Mouse (Mus musculus) kidney, postnatal 0 days (tissue): Measurements from ENCODE around the gene Prkg1. TPM values are rescaled to one million over a fixed set of nuclear protein-coding genes. Genes with fewer than 3 reads are reported as not detected.
A peak's percentile ranks its signal among the peaks of the same experiment; 100 is the strongest.

ENCODE experiments used
- ATAC-seq: fragments of 200-750 bp; cut with Nextera tagmentation; replicated peaks from 2 replicates; pipeline ENCODE4 v1.8.0; 2017; ENCODE audit warnings: low read depth, moderate number of reproducible peaks, moderate TSS enrichment, moderate library complexity; ENCODE audit not compliant: low FRiP score
- DNase-seq: peaks from one replicate; pipeline ENCODE4 v3.0.0-alpha.2; 2016; ENCODE audit warnings: low spot score
- H3K27ac ChIP-seq: fragments of 300-500 bp; sonication (generic); 2 replicates; pipeline ENCODE4 v1.5.1; 2014; ENCODE audit warnings: mild to moderate bottlenecking
- H3K27me3 ChIP-seq: fragments of 300-500 bp; sonication (generic); 2 replicates; pipeline ENCODE4 v1.6.1; 2014; ENCODE audit warnings: low read length, mixed read lengths; ENCODE audit not compliant: insufficient read depth
- H3K36me3 ChIP-seq: fragments of 300-500 bp; sonication (generic); 2 replicates; pipeline ENCODE4 v1.6.1; 2014; ENCODE audit warnings: low read length, mixed read lengths; ENCODE audit not compliant: insufficient read depth
- H3K4me1 ChIP-seq: fragments of 300-500 bp; sonication (generic); replicated peaks from 2 replicates; pipeline ENCODE4 v1.6.1; 2014; ENCODE audit warnings: antibody characterized with exemption, low read length, mixed read lengths; ENCODE audit not compliant: insufficient read depth
- H3K4me2 ChIP-seq: fragments of 300-500 bp; sonication (generic); 2 replicates; pipeline ENCODE4 v1.6.1; 2014; ENCODE audit warnings: mild to moderate bottlenecking, low read length, moderate library complexity, mixed read lengths
- H3K4me3 ChIP-seq: fragments of 300-500 bp; sonication (generic); replicated peaks from 2 replicates; pipeline ENCODE4 v1.5.1; 2014; ENCODE audit warnings: low read depth, low read length
- H3K9ac ChIP-seq: fragments of 300-500 bp; sonication (generic); 2 replicates; pipeline ENCODE4 v1.6.1; 2014; ENCODE audit warnings: low read depth, low read length
- H3K9me3 ChIP-seq: fragments of 300-500 bp; sonication (generic); replicated peaks from 2 replicates; pipeline ENCODE4 v1.6.1; 2016; ENCODE audit warnings: low read length, inconsistent platforms, mixed read lengths
- CTCF ChIP-seq: IDR thresholded peaks from 2 replicates; pipeline ENCODE4 v1.5.1; 2016; ENCODE audit warnings: antibody characterized with exemption, low read depth, mild to moderate bottlenecking, moderate library complexity
- WGBS: fragments of 180-500 bp; shearing (Covaris S2); extraction: QIAGEN DNeasy Blood & Tissue Kit; methylation state at CpG from one replicate; pipeline ENCODE4 v1.1.7; 2014; 5-methylcytosine and 5-hydroxymethylcytosine counted together
- polyA plus RNA-seq: library from polyadenylated mRNA; unstranded; fragments of >200 nt; fragmentation: Nextera tagmentation; extraction: Ambion mirVana; gene quantifications from 2 replicates; pipeline ENCODE4 v1.2.1, GENCODE M21; 2015

Prkg1 gene
- polyA plus RNA-seq = 2.3 and 2.8 TPM in 2 replicates

DNA sequence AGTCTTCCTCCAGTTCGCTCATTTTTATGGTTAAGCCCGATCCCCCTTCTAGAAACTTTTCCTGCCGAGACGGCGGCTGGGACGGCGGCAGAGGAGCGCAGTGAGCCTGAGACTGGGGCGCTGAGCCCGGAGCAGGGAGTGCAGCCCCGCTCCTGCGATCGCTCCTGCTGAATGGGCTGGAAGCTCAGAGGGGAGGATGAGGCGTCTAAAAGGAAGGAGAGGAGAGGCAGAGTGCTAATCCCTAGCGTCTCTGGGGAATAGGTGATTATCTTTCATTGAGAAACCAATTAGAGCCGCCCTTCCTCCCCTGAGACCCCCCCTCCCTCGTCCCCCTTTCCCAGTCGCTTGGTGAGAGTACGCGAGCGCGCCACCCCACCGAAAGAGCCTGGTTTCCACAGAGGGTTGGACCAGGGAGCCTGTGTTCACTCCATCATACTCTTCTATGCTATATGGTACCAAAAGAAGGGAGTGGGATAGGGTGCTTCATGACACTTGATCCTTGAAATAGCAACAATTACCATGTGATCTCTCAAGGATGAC lies at the start of gene Prkg1:
Gene Prkg1 (minus strand): TSS at position 233 of the 540 bp plus-strand sequence.
- peak; percentile 66 for DNase-seq
- peaks cover 11% of the 10 kb centered on the region for H3K4me1 ChIP-seq
- WGBS = under 1% methylated on average over 22 of the region's 23 CpGs
- H3K9ac ChIP-seq = peak within 1 kb of the TSS; percentile 68
- peak within 1 kb of the TSS; percentile 96 for H3K4me2 ChIP-seq
- ATAC-seq = peak; percentile 74
- H3K9me3 ChIP-seq = no peaks in the 10 kb centered on the region
- no peak for TF ChIP-seq CTCF
- no peaks in the 10 kb centered on the region for H3K36me3 ChIP-seq
- H3K27me3 ChIP-seq = no peaks in the 10 kb centered on the region
- peak within 1 kb of the TSS; percentile 68 for H3K4me3 ChIP-seq
- H3K27ac ChIP-seq = peak within 1 kb of the TSS; percentile 60

DNA sequence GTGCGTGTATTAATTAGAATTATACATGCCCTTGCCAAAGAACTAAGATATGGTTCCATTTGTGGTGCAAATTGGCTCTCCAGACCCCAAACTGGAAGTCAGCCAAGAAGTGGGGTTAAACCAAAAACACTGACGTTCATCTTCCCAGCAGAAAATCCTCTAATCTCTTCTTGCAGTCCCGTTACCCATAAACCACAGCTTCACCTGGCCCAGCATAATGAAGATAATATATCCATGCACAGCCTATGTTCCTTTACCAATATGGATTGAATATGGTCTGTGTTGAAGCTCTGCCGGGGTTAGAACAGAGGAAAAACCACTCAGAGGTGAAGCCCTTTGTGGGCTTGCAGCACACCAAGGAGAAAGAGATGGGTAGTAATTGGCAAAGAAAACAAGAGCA lies 48.3 kb upstream of the Prkg1 start:
- no peaks in the 10 kb centered on the region for H3K36me3 ChIP-seq
- no peak overlapping the region for H3K4me3 ChIP-seq
- no peak for ATAC-seq
- no peak for DNase-seq
- no peak overlapping the region for H3K4me2 ChIP-seq
- 79% methylated on average over 4 of the region's 4 CpGs for WGBS
- no peaks in the 10 kb centered on the region for H3K27me3 ChIP-seq
- no peaks in the 10 kb centered on the region for H3K4me1 ChIP-seq
- TF ChIP-seq CTCF = no peak
- no peak overlapping the region for H3K27ac ChIP-seq
- no peaks in the 10 kb centered on the region for H3K9me3 ChIP-seq
- H3K9ac ChIP-seq = no peak overlapping the region

DNA sequence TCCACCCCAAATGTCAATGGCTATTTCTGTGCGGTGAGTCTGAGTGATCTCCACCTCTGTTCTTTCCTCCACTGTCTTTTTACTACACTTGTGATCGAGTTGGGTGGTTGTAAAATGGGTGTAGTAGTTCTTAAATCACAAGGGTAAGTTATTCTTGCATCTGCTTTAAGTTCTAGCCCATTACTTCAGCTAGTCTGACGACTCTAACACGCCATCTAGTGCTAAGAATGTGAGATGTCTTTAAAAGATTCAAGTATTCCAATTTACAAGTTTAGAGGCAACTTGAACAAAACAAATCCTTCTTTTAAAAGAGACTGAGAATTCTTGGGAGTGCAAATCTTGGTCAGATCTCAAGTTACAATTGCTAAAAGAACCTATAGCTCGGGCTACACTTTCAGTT lies 46.5 kb upstream of the Prkg1 start:
- peak; percentile 73 for TF ChIP-seq CTCF
- Histone ChIP-seq H3K4me3 (no peak overlapping the region), H3K36me3 (no peaks in the 10 kb centered on the region), H3K4me1 (no peaks in the 10 kb centered on the region), H3K4me2 (no peak overlapping the region), H3K27me3 (no peaks in the 10 kb centered on the region), H3K9me3 (no peaks in the 10 kb centered on the region), H3K9ac (no peak overlapping the region), H3K27ac (no peak overlapping the region)
- WGBS = 23% methylated on average over 5 of the region's 5 CpGs
- no peak for ATAC-seq
- peak; percentile 71 for DNase-seq

DNA sequence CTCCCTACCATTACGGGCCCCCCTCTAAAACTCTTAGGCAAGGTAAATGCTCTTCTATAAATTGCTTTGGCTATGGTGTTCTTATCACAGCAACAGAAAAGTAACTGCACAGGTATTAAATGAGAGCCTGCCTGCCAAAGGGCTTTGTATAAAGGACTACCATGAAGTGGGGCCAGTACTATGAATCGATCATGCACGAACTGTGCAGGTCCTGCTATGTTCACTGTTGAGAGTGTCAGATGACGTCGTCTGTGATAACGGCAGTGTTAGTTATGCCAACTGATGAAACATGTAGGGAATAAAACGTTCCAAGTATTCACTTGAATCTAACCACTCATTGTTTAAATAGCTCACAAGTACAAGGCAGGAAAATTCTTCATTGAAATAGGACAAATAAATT lies 40.6 kb upstream of the Prkg1 start:
- ATAC-seq (no peak), DNase-seq (no peak)
- Histone ChIP-seq H3K4me1 (no peaks in the 10 kb centered on the region), H3K27me3 (no peaks in the 10 kb centered on the region), H3K36me3 (no peaks in the 10 kb centered on the region), H3K4me3 (no peak overlapping the region), H3K9me3 (no peaks in the 10 kb centered on the region), H3K4me2 (no peak overlapping the region), H3K9ac (no peak overlapping the region), H3K27ac (no peak overlapping the region)
- WGBS = 55% methylated on average over 7 of the region's 7 CpGs
- TF ChIP-seq CTCF = no peak

DNA sequence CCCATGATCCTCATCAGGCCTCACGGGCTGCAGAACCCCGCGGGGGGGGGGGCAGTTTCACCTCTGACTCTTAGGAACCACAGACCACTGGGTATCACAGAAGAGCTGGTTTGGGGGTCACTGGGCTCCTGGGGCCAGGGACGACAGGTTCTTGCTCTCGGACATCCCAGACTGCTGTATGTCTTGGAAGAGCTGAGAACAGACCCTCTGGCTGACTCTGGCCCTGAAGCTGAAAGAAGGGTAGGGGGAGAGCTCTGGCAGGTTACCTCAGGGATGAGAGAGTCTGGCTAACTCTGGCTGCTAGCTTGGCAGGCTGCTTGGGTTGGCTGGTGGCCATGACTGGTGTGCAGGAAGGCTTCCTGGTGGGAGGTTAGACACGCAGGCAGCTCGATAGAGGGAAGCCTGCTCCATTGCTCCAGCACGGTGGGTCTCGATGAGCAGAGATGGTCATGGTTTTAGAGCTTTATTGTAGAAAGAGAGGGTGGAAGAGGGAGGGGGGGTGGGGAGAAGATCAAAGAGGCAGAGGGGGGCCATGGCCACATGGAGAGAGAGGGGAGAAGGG lies 30.7 kb upstream of the Prkg1 start:
- Histone ChIP-seq H3K4me1 (no peaks in the 10 kb centered on the region), H3K9ac (no peak overlapping the region), H3K9me3 (no peaks in the 10 kb centered on the region), H3K27me3 (no peaks in the 10 kb centered on the region), H3K4me2 (no peak overlapping the region), H3K36me3 (no peaks in the 10 kb centered on the region), H3K27ac (no peak overlapping the region), H3K4me3 (no peak overlapping the region)
- ATAC-seq (no peak), DNase-seq (no peak)
- WGBS = 44% methylated on average over 9 of the region's 9 CpGs
- TF ChIP-seq CTCF = no peak

DNA sequence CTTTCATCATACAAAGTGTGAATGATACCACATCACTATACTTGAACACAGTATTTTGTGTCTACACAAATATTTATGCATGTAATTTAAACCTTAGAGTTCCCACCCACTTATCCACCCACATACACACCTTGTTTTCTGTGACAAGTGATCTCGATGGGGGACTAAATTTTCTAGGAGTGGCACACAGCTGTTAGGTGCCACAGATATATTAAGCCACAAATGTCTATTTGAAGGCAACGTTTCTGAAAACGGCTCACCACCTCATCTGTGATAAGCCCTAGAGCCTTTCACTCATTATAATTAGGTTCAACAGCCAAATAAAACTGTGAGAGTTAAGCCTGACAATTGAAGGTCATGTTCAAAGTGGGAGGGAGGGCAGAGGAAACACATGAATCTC lies 26.9 kb upstream of the Prkg1 start:
- 21% methylated on average over 3 of the region's 3 CpGs for WGBS
- Histone ChIP-seq H3K9me3 (no peaks in the 10 kb centered on the region), H3K36me3 (no peaks in the 10 kb centered on the region), H3K27ac (no peak overlapping the region), H3K4me1 (no peaks in the 10 kb centered on the region), H3K4me2 (no peak overlapping the region), H3K27me3 (no peaks in the 10 kb centered on the region), H3K9ac (no peak overlapping the region), H3K4me3 (no peak overlapping the region)
- no peak for ATAC-seq
- no peak for DNase-seq
- TF ChIP-seq CTCF = no peak
